Mouse (Mus musculus): ENCODE measurements at regions not wholly inside any gene's neighbourhood (a gene's known extent, or its start where the extent isn't known, plus 50 kb on each side); places are given as distances from the start of the nearest gene placed in this dataset.

DNA sequence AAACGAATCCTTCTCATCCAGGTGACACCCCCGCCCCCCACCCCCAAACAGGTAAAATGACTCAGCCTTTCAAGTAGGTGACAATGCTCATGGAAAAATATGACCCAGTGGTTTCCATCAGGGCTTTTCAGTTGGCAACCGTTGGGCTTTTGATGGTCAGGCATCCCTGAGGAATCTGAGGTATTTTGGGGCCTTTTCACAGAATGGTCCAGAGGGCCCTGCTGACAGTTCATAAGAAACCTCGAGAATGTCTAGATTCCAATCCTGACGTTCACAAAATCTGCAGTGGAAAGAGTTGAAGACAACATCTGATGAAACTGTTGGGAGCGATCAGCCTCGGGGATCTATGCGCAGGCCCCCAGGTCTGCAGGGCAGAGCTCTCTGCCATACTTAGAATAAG, 209.4 kb upstream of the Habp2 start:
- WGBS, result 84% methylated on average over 8 of the region's 8 CpGs
- Histone ChIP-seq H3K27me3 (replicated peaks; ENCODE audit: control insufficient read depth, insufficient read depth, low read length) (no peaks in the 10 kb centered on the region), H3K9me3 (replicated peaks; ENCODE audit: control insufficient read depth, low read length) (no peaks in the 10 kb centered on the region), H3K9ac (ENCODE audit: low read length) (no peak overlapping the region), H3K27ac (ENCODE audit: low read depth, low read length) (no peak overlapping the region), H3K4me3 (ENCODE audit: low read depth, low read length) (no peak overlapping the region), H3K4me2 (ENCODE audit: low read length) (no peak overlapping the region), H3K36me3 (ENCODE audit: control insufficient read depth, insufficient read depth, low read length) (no peaks in the 10 kb centered on the region), H3K4me1 (ENCODE audit: control insufficient read depth, insufficient read depth, low read length) (no peaks in the 10 kb centered on the region)
- no peak for ATAC-seq
- no peak for DNase-seq (ENCODE audit: low spot score)

DNA sequence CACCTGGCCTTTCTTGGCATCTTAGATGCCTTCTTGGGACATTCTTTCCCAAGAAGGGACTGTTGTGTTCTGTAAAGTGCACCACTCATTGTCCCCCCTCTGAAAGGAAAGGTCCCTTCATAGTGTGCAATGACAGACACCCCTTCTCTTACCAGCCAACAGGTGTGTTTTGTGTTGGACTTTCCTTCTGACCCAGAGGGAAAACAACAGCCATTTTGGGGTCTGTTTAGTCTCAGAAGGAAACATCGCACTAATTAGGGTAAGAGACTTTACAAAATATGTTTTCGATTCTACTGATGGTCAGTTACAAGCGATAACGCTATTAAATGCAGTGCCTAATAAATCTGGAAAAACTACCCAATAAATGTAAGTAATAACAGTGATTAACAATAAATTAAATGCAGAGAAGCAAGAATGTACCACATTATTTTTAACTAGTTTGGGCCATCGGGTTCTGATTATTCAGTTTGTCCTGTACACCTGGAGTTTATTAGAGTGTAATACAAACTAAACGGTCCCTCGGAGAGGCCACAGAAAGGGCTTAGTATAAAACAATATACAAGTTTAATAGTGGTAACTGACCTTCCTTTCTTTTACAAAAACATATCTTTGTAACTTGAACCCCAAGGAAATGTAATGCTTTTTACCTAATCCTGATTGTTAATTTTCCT, 200.4 kb upstream of the Habp2 start:
- H3K27ac ChIP-seq (ENCODE audit: low read depth, low read length), result no peak overlapping the region
- H3K9me3 ChIP-seq (replicated peaks; ENCODE audit: control insufficient read depth, low read length), result peaks cover 4% of the 10 kb centered on the region; the same call in 1 of the 2 replicates
- no peaks in the 10 kb centered on the region for H3K4me1 ChIP-seq (ENCODE audit: control insufficient read depth, insufficient read depth, low read length)
- no peak for DNase-seq (ENCODE audit: low spot score)
- WGBS, result 92% methylated on average over 7 of the region's 7 CpGs
- no peak for ATAC-seq
- H3K9ac ChIP-seq (ENCODE audit: low read length), result no peak overlapping the region
- H3K4me2 ChIP-seq (ENCODE audit: low read length), result no peak overlapping the region
- H3K36me3 ChIP-seq (ENCODE audit: control insufficient read depth, insufficient read depth, low read length), result no peaks in the 10 kb centered on the region
- H3K27me3 ChIP-seq (replicated peaks; ENCODE audit: control insufficient read depth, insufficient read depth, low read length), result no peaks in the 10 kb centered on the region
- H3K4me3 ChIP-seq (ENCODE audit: low read depth, low read length), result no peak overlapping the region

DNA sequence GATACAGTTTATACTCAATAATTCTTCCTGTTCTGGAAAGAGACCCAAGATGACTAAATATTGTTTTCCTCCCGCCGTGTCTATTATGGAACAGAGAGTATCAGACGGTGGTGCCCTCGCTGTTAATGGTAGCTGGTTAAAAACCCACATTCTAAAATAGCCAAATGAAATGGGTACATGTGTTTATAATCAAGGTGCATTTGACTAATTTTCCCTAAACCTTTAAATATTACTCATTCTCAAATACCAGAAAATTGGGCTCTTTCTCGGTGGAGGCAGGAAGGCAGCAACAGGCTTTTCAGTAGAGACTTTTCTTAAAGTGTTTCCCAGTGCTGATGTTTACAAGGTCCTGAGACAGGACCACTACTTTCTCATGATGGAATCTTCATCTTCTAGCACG, 199.8 kb upstream of the Habp2 start:
- H3K4me1 ChIP-seq (ENCODE audit: control insufficient read depth, insufficient read depth, low read length), result no peaks in the 10 kb centered on the region
- H3K9ac ChIP-seq (ENCODE audit: low read length), result no peak overlapping the region
- no peak overlapping the region for H3K27ac ChIP-seq (ENCODE audit: low read depth, low read length)
- no peak overlapping the region for H3K4me2 ChIP-seq (ENCODE audit: low read length)
- 91% methylated on average over 6 of the region's 6 CpGs for WGBS
- no peaks in the 10 kb centered on the region for H3K36me3 ChIP-seq (ENCODE audit: control insufficient read depth, insufficient read depth, low read length)
- H3K9me3 ChIP-seq (replicated peaks; ENCODE audit: control insufficient read depth, low read length), result peaks cover 4% of the 10 kb centered on the region; the same call in 1 of the 2 replicates
- H3K4me3 ChIP-seq (ENCODE audit: low read depth, low read length), result no peak overlapping the region
- ATAC-seq, result no peak
- no peak for DNase-seq (ENCODE audit: low spot score)
- no peaks in the 10 kb centered on the region for H3K27me3 ChIP-seq (replicated peaks; ENCODE audit: control insufficient read depth, insufficient read depth, low read length)

DNA sequence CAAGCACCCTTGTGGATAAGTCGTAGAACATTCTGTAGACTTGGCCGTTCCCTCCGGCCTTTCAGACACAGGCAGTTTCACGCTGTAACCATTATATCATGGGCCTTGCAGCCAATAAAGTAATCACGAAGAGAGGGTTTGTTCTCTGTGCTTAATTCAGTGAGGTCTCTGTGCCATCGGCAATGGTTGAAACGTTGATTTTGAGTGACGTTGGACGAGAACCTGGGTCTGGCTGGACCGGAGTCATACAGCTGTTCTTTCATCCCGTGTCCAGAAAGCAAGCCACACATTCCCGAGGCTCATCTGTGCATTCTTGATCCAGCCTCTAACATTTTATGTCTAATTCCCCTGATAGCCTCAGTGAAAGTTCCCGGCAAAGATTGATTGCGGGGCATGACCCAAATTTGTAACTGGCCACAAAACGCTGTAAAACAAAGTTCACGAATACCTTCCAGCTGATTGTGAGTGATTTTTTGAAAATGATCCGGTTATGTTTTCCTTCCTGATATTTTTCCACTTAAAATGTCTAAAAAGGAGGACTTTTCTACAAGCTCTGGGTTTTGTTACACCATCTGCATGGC, 197.1 kb upstream of the Habp2 start:
- Histone ChIP-seq H3K9me3 (replicated peaks; ENCODE audit: control insufficient read depth, low read length) (no peaks in the 10 kb centered on the region), H3K4me1 (ENCODE audit: control insufficient read depth, insufficient read depth, low read length) (no peaks in the 10 kb centered on the region), H3K36me3 (ENCODE audit: control insufficient read depth, insufficient read depth, low read length) (no peaks in the 10 kb centered on the region), H3K9ac (ENCODE audit: low read length) (no peak overlapping the region), H3K27me3 (replicated peaks; ENCODE audit: control insufficient read depth, insufficient read depth, low read length) (no peaks in the 10 kb centered on the region), H3K27ac (ENCODE audit: low read depth, low read length) (no peak overlapping the region), H3K4me3 (ENCODE audit: low read depth, low read length) (no peak overlapping the region), H3K4me2 (ENCODE audit: low read length) (no peak overlapping the region)
- 97% methylated on average over 17 of the region's 17 CpGs for WGBS
- ATAC-seq (no peak), DNase-seq (ENCODE audit: low spot score) (no peak)

DNA sequence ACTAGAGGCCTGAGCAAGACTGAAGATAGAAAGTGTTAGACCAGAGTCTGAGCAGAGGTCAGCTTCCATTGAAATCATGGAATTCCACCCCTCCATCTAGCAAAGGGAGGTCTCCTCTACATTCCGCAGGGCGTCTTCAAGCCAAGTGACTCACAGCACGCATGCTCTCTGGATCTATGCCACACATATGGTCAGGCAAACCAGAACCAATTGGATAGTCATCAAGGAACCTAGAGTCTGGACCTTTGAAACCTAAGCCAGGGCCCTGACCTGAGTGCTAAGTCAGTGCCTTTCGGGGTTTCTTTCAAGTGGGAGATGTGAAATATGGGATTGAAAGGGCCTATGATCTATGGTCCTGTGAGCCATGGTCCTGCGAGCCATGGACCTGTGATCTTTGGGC, 195.4 kb upstream of the Habp2 start:
- no peaks in the 10 kb centered on the region for H3K9me3 ChIP-seq (replicated peaks; ENCODE audit: control insufficient read depth, low read length)
- H3K9ac ChIP-seq (ENCODE audit: low read length), result no peak overlapping the region
- DNase-seq (ENCODE audit: low spot score), result no peak
- no peak overlapping the region for H3K4me2 ChIP-seq (ENCODE audit: low read length)
- no peaks in the 10 kb centered on the region for H3K27me3 ChIP-seq (replicated peaks; ENCODE audit: control insufficient read depth, insufficient read depth, low read length)
- H3K4me3 ChIP-seq (ENCODE audit: low read depth, low read length), result no peak overlapping the region
- 96% methylated on average over 5 of the region's 5 CpGs for WGBS
- no peaks in the 10 kb centered on the region for H3K4me1 ChIP-seq (ENCODE audit: control insufficient read depth, insufficient read depth, low read length)
- H3K36me3 ChIP-seq (ENCODE audit: control insufficient read depth, insufficient read depth, low read length), result no peaks in the 10 kb centered on the region
- ATAC-seq, result no peak
- no peak overlapping the region for H3K27ac ChIP-seq (ENCODE audit: low read depth, low read length)

DNA sequence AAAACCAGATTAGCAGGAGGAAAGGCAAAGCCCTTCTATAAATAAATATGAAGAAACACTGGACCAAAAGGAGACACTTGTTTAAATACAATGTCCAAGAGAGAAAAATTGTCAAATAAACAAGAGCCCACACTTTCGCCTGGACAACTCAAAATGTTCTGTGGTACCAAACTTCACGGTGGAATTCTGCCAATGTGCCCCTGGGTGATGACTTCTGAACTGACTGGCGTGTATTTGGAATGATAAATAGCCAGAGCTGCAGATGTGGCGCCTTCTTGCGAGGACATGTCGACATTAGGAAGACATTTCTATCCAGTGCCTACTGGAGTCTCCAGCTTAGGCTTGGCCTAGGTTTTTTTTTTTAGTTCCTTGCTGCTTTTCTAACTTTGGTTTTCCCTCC, 191.1 kb upstream of the Habp2 start:
- Histone ChIP-seq H3K4me3 (ENCODE audit: low read depth, low read length) (no peak overlapping the region), H3K27ac (ENCODE audit: low read depth, low read length) (no peak overlapping the region), H3K4me1 (ENCODE audit: control insufficient read depth, insufficient read depth, low read length) (no peaks in the 10 kb centered on the region), H3K9me3 (replicated peaks; ENCODE audit: control insufficient read depth, low read length) (0 out of 2 replicates have a peak, but pooled peaks cover 6% of the 10 kb centered on the region), H3K27me3 (replicated peaks; ENCODE audit: control insufficient read depth, insufficient read depth, low read length) (no peaks in the 10 kb centered on the region), H3K9ac (ENCODE audit: low read length) (no peak overlapping the region), H3K4me2 (ENCODE audit: low read length) (no peak overlapping the region), H3K36me3 (ENCODE audit: control insufficient read depth, insufficient read depth, low read length) (no peaks in the 10 kb centered on the region)
- no peak for DNase-seq (ENCODE audit: low spot score)
- ATAC-seq, result no peak
- WGBS, result 90% methylated on average over 6 of the region's 6 CpGs

DNA sequence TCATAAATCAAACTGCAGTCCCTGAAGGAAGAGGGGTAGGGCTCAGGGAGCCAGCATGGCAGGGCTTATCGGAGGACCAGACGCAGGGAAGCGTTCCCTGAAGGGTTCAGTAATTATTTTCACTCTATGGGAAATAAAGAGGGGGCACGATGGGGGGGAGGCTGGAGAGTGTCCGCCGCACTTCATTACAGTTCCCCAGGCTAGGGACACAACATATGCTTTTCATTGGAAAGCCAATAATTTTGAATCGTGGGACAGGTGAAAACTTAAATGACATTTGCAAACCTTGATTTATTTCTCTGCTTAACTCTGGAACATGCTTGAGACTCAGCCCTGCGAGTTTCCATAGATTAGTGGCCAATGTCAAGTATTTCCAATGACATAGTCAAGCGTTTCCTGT, 187.2 kb upstream of the Habp2 start:
- Histone ChIP-seq H3K27ac (ENCODE audit: low read depth, low read length) (no peak overlapping the region), H3K4me2 (ENCODE audit: low read length) (no peak overlapping the region), H3K9ac (ENCODE audit: low read length) (no peak overlapping the region), H3K9me3 (replicated peaks; ENCODE audit: control insufficient read depth, low read length) (0 out of 2 replicates have a peak, but pooled peaks cover 6% of the 10 kb centered on the region), H3K27me3 (replicated peaks; ENCODE audit: control insufficient read depth, insufficient read depth, low read length) (no peaks in the 10 kb centered on the region), H3K4me3 (ENCODE audit: low read depth, low read length) (no peak overlapping the region), H3K4me1 (ENCODE audit: control insufficient read depth, insufficient read depth, low read length) (no peaks in the 10 kb centered on the region), H3K36me3 (ENCODE audit: control insufficient read depth, insufficient read depth, low read length) (no peaks in the 10 kb centered on the region)
- ATAC-seq, result no peak
- WGBS, result 93% methylated on average over 9 of the region's 9 CpGs
- no peak for DNase-seq (ENCODE audit: low spot score)

DNA sequence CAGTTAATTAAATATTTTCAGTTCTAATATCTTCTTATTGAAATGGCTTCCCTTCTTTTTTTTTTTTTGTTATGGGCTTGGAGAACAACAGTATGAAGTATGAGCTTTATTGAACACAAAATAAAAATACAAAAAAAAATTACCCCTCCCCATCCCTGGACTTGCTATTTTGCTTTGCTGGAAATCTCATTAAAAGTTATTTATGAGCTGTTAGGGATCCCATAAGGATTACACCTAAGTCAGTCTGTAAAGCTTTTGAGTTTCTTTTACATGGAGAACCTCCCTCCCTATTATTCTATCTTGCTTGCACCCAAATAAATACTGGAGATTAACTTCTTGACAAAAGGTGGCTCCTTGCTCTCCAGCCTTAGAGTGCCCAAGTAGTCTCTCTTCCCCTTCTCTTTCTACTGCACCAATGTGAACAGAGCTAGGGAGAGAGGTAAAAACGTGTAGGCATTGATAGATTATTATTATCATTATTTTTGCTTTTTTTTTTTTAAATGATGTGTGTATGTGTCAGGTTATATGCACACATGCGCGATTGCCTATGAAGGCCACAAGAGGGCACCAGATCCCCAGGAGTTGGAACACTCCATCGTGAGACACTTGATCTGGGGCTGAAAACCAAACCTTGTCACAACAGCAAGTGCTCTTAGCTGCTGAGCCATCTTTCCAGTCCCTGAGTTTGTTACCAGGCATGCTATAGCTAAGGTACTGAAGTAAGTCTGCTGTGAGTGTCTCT, 186.6 kb upstream of the Habp2 start:
- 70% methylated on average over 4 of the region's 4 CpGs for WGBS
- Histone ChIP-seq H3K9ac (ENCODE audit: low read length) (no peak overlapping the region), H3K27me3 (replicated peaks; ENCODE audit: control insufficient read depth, insufficient read depth, low read length) (no peaks in the 10 kb centered on the region), H3K27ac (ENCODE audit: low read depth, low read length) (no peak overlapping the region), H3K4me1 (ENCODE audit: control insufficient read depth, insufficient read depth, low read length) (no peaks in the 10 kb centered on the region), H3K4me2 (ENCODE audit: low read length) (no peak overlapping the region), H3K9me3 (replicated peaks; ENCODE audit: control insufficient read depth, low read length) (0 out of 2 replicates have a peak, but pooled peaks cover 6% of the 10 kb centered on the region), H3K36me3 (ENCODE audit: control insufficient read depth, insufficient read depth, low read length) (no peaks in the 10 kb centered on the region), H3K4me3 (ENCODE audit: low read depth, low read length) (no peak overlapping the region)
- DNase-seq (ENCODE audit: low spot score) (no peak), ATAC-seq (no peak)
